Mouse (Mus musculus) liver, adult 10 weeks (tissue): ENCODE results near the gene Gm38655. TPM values are rescaled to one million over a fixed set of nuclear protein-coding genes. Genes with fewer than 3 reads are reported as not detected.

Experiments
- polyA plus RNA-seq: library from polyadenylated mRNA; stranded (reverse); fragments of 350-450 nt; fragmentation: Illumina TruSeq; extraction: RNeasy Lipid Tissue Mini Kit (QIAGEN cat#74804); gene quantifications from one replicate; pipeline ENCODE4 v1.2.3, GENCODE M21; 2014; ENCODE audit warnings: low read depth, low replicate concordance

The Gm38655 gene
- not detected for polyA plus RNA-seq

GRCm38 (mm10) chr17:25175411-25175810 lies at the start of gene Gm38655:
Gene Gm38655, minus strand, starts transcription at chr17:25175471.

GRCm38 (mm10) chr17:25188150-25189031 lies 13.1 kb upstream of the Gm38655 start, which contains the start of gene Unkl:
Gene Unkl, plus strand, starts transcription at chr17:25188397.

GRCm38 (mm10) chr17:25184129-25184691 lies 8.9 kb upstream of the Gm38655 start, which contains the start of gene BC003965:
Gene BC003965, plus strand, starts transcription at chr17:25184554.

GRCm38 (mm10) chr17:25162161-25162560 lies 13.1 kb downstream of the Gm38655 start, which contains the start of gene Ccdc154:
Gene Ccdc154, plus strand, starts transcription at chr17:25162461.

DNA sequence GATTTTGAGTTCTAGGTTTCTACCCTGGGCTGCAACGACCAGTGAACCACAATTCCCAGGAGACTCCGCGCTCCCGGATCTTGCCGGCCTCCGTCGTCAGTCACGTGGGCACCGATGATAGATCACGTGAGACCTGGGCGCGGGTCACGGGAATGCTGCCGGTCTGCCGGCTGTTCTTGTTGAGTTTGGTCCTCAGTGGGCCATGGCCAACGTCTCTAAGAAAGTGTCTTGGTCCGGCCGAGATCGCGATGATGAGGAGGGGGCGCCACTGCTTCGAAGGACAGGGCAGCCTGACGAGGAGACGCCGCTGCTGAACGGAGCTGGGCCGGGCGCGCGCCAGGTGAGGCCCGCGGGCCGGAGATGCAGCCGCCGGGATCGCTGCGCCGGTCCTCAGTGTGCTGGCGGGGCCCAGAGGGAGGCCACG lies 42.0 kb downstream of the Gm38655 start, which contains the start of gene Clcn7:
Clcn7 (plus strand) TSS at position 117 of the 424 bp plus-strand sequence.

Other genes starting within 250 kb of the Gm38655 start
- gene Mapk8ip3, start 238.5 kb downstream of the Gm38655 start, polyA plus RNA-seq, result 2.4 TPM
- 34.7 TPM for gene Jpt2, start 214.8 kb downstream of the Gm38655 start, polyA plus RNA-seq
- gene Cramp1l, start 159.7 kb downstream of the Gm38655 start, polyA plus RNA-seq, result 3.8 TPM
- 1.5 TPM for gene Ift140, start 159.4 kb downstream of the Gm38655 start, polyA plus RNA-seq
- 4.9 TPM for gene Tmem204, start 91.9 kb downstream of the Gm38655 start, polyA plus RNA-seq
- 0.85 TPM for gene Telo2, start 59.5 kb downstream of the Gm38655 start, polyA plus RNA-seq
- gene Ptx4, start 54.7 kb downstream of the Gm38655 start, polyA plus RNA-seq, result not detected
- gene Clcn7, start 42.1 kb downstream of the Gm38655 start, polyA plus RNA-seq, result 4.5 TPM
- gene Ccdc154, start 13.0 kb downstream of the Gm38655 start, polyA plus RNA-seq, result not detected
- gene BC003965, start 9.1 kb upstream of the Gm38655 start, polyA plus RNA-seq, result 10.1 TPM
- gene Unkl, start 12.9 kb upstream of the Gm38655 start, polyA plus RNA-seq, result 14.5 TPM
- 11.4 TPM for gene Gnptg, start 64.7 kb upstream of the Gm38655 start, polyA plus RNA-seq
- gene Tsr3, start 64.7 kb upstream of the Gm38655 start, polyA plus RNA-seq, result 5.3 TPM
- not detected for gene Baiap3, start 80.9 kb upstream of the Gm38655 start, polyA plus RNA-seq
- gene Ube2i, start 99.2 kb upstream of the Gm38655 start, polyA plus RNA-seq, result 89.5 TPM
- gene Prss34, start 122.9 kb upstream of the Gm38655 start, polyA plus RNA-seq, result not detected
- not detected for gene Prss28, start 133.2 kb upstream of the Gm38655 start, polyA plus RNA-seq
- gene Prss29, start 143.2 kb upstream of the Gm38655 start, polyA plus RNA-seq, result not detected
- gene Tpsab1, start 170.1 kb upstream of the Gm38655 start, polyA plus RNA-seq, result not detected
- gene Tpsb2, start 190.8 kb upstream of the Gm38655 start, polyA plus RNA-seq, result not detected
- not detected for gene Tpsg1, start 193.8 kb upstream of the Gm38655 start, polyA plus RNA-seq